ENCODE assay signal across 8 mouse cellular contexts in the genomic region with DNA sequence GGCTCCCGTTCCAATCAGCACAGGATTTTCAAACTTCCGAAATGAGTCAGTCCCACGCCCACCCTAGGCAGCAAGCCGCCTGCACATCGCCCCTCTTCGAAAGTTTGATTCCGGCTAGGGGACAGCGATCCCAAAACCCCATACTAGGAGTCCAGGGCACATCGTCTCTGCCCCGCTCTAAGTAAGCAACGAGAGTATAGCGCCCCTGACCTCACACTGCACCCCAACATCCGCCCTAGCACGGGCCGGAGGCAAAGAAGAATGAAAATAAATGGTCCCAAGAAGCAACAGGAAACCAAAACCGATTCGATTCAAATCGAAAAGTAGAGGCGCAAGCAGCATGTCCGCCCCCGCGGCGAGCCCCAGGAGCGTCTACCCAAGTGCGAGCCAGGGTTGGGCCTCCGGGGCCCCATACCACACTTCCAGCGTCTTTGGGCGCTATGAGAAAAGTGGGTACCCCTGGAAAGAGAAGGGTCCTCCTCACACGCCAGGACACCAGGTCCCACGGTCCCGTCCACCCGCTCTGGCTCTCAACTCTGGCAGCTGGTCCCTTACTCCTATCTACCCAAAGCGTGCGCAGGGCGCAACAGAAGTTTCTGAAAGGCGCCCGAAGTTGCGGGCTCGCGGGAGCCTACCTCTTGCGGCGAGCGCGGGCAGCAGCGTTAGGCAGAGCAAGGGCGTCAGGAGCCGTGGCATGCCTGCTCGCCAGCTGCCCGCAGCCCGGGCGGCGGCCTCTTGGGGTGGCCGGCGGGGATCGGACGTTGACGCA. TPM values are rescaled to one million over a fixed set of nuclear protein-coding genes. Genes with fewer than 3 reads are reported as not detected.
A peak's percentile ranks its signal among the peaks of the same experiment; 100 is the strongest.
DNase-seq lines count a peak whose midpoint lies in the region; ATAC-seq and TF ChIP-seq lines count a peak whose summit lies in the region.

No protein-coding gene starts in this region.

- no peaks in the 10 kb centered on the region for H3K36me3 ChIP-seq in hindbrain, embryonic 11.5 days (ENCODE audit: control insufficient read depth, insufficient read depth, low read length)
- H3K36me3 ChIP-seq in lung, embryonic 16.5 days (ENCODE audit: control insufficient read depth, insufficient read depth, low read length) = 0 out of 2 replicates have a peak, but pooled peaks cover 2% of the 10 kb centered on the region

- peak overlapping the region; percentile 62 for H3K4me3 ChIP-seq in layer of hippocampus, adult 2 months
- H3K4me3 ChIP-seq in hindbrain, embryonic 11.5 days (ENCODE audit: low read depth, low read length) = peak overlapping the region; percentile 96
- H3K4me3 ChIP-seq in lung, embryonic 16.5 days (ENCODE audit: low read length) = peak overlapping the region; percentile 91

- H3K4me1 ChIP-seq in hindbrain, embryonic 11.5 days (replicated peaks; ENCODE audit: control insufficient read depth, insufficient read depth, low read length) = peaks cover 29% of the 10 kb centered on the region
- H3K4me1 ChIP-seq in lung, embryonic 16.5 days (replicated peaks; ENCODE audit: control insufficient read depth, insufficient read depth, low read length) = peaks cover 67% of the 10 kb centered on the region

- H3K4me2 ChIP-seq in hindbrain, embryonic 11.5 days (replicated peaks; ENCODE audit: low read depth, low read length) = peak overlapping the region; percentile 74
- peak overlapping the region; percentile 74 for H3K4me2 ChIP-seq in lung, embryonic 16.5 days (ENCODE audit: low read depth, low read length)

- H3K9ac ChIP-seq in hindbrain, embryonic 11.5 days (ENCODE audit: low read depth, low read length) = peak overlapping the region; percentile 95
- H3K9ac ChIP-seq in lung, embryonic 16.5 days (ENCODE audit: low read length) = peak overlapping the region; percentile 94

- no peak for TF ChIP-seq POLR2A in brain, embryonic 14.5 days (IDR thresholded peaks at IDR 0.05; ENCODE audit: borderline replicate concordance, extremely low read depth, insufficient read depth, insufficient read length, poor library complexity, severe bottlenecking)

- H3K27me3 ChIP-seq in hindbrain, embryonic 11.5 days (ENCODE audit: control insufficient read depth, insufficient read depth, low read length) = no peaks in the 10 kb centered on the region
- H3K27me3 ChIP-seq in lung, embryonic 16.5 days (ENCODE audit: control insufficient read depth, insufficient read depth, low read depth, low read length) = no peaks in the 10 kb centered on the region

- H3K9me3 ChIP-seq in hindbrain, embryonic 11.5 days (ENCODE audit: control insufficient read depth, low read length) = no peaks in the 10 kb centered on the region
- H3K9me3 ChIP-seq in lung, embryonic 16.5 days (ENCODE audit: control insufficient read depth, low read length) = no peaks in the 10 kb centered on the region

- no peak; the same call in 1 of the 2 replicates for ATAC-seq in hindbrain, embryonic 11.5 days (ENCODE audit: low FRiP score)
- ATAC-seq in lung, embryonic 16.5 days (ENCODE audit: low read depth) = peak; percentile 0; the same call in 1 of the 2 replicates

- peak overlapping the region; percentile 93 for H3K27ac ChIP-seq in layer of hippocampus, adult 2 months
- peak overlapping the region; percentile 94 for H3K27ac ChIP-seq in hindbrain, embryonic 11.5 days (ENCODE audit: low read depth, low read length)
- H3K27ac ChIP-seq in lung, embryonic 16.5 days (ENCODE audit: low read length) = peak overlapping the region; percentile 94

- under 1% methylated on average over 57 of the region's 57 CpGs for WGBS in hindbrain, embryonic 11.5 days
- WGBS in lung, embryonic 16.5 days = under 1% methylated on average over 57 of the region's 57 CpGs

- no peak for TF ChIP-seq CTCF in layer of hippocampus, adult 2 months (conservative IDR thresholded peaks at IDR 0.05)
- TF ChIP-seq CTCF in brain, embryonic 14.5 days (IDR thresholded peaks at IDR 0.05; ENCODE audit: borderline replicate concordance, extremely low read depth, insufficient read depth, insufficient read length) = no peak

- no peak for DNase-seq in layer of hippocampus, adult 2 months (ENCODE audit: low spot score in 2 of 2)
- no peak for DNase-seq in layer of hippocampus, postnatal 36 days
- peak; percentile 49 for DNase-seq in brain, embryonic 14.5 days (ENCODE audit: low read depth)
- peak; percentile 63 for DNase-seq in hindbrain, embryonic 11.5 days (ENCODE audit: low spot score)
- DNase-seq in spleen, postnatal 36 days (ENCODE audit: low spot score in 2 of 2) = peak; percentile 64 to 71
- no peak for DNase-seq in urinary bladder, postnatal 36 days (ENCODE audit: low spot score in 2 of 2)
- DNase-seq in frontal cortex, postnatal 10 days (ENCODE audit: low spot score in 2 of 2) = no peak

RNA-seq across cellular contexts. Expression of a gene that starts 13.4 kb away (rescaled TPM):
- total RNA-seq in layer of hippocampus, adult 2 months (2021) = 10 to 100 TPM; 32.7 to 35.7 TPM
- total RNA-seq in layer of hippocampus, postnatal 36 days (2021) = 10 to 100 TPM; 30.4 to 31.4 TPM
- polyA plus RNA-seq in brain, embryonic 14.5 days (2012; rRNA removed) = 30.5 and 42.4 TPM in 2 replicates
- 48.9 and 66.8 TPM in 2 replicates for polyA plus RNA-seq in hindbrain, embryonic 11.5 days (2014; fragmentation: Nextera tagmentation; extraction: Ambion mirVana)
- 20.5 and 22.0 TPM in 2 replicates for polyA plus RNA-seq in lung, embryonic 16.5 days (2015; fragmentation: Nextera tagmentation; extraction: Ambion mirVana)

RNA-seq across cellular contexts. Expression of a gene that starts 58.0 kb away (rescaled TPM):
- total RNA-seq in layer of hippocampus, adult 2 months (2021) = 10 to 100 TPM; 49.3 to 51.3 TPM
- total RNA-seq in layer of hippocampus, postnatal 36 days (2021) = 10 to 100 TPM; 52.9 to 57.5 TPM
- 50.0 and 60.0 TPM in 2 replicates for polyA plus RNA-seq in brain, embryonic 14.5 days (2012; rRNA removed)
- polyA plus RNA-seq in hindbrain, embryonic 11.5 days (2014; fragmentation: Nextera tagmentation; extraction: Ambion mirVana) = 29.6 and 31.2 TPM in 2 replicates
- 21.8 and 23.2 TPM in 2 replicates for polyA plus RNA-seq in lung, embryonic 16.5 days (2015; fragmentation: Nextera tagmentation; extraction: Ambion mirVana)

Comparison
In these comparisons a context has a peak if more than half of its experiments do, and no peak if none do; other contexts are left out.
1. DNase-seq: peak in brain, embryonic 14.5 days (single experiment), hindbrain, embryonic 11.5 days (single experiment) and spleen, postnatal 36 days (2 of 2); none in layer of hippocampus, adult 2 months (0 of 2), layer of hippocampus, postnatal 36 days (0 of 2), urinary bladder, postnatal 36 days (0 of 2) and frontal cortex, postnatal 10 days (0 of 2).
2. Peak in every context shown above with its lines, with median percentiles within 50 percentile points of each other: H3K27ac ChIP-seq and H3K4me3 ChIP-seq.